Mouse (Mus musculus) E14TG2a.4 (cell line): ENCODE results near the gene Tmem167b.
"Not testable (repeated sequence)": the region's sequence is repeated elsewhere in the genome, so short reads cannot be mapped to it uniquely, and the experiment has no call there.

Experiments used
- H3K27me3 ChIP-seq: 2 replicates; pipeline ENCODE4 v1.6.1; 2014; ENCODE audit warnings: low read length, control low read depth; ENCODE audit not compliant: insufficient read depth
- H3K36me3 ChIP-seq: 2 replicates; pipeline ENCODE4 v1.6.1; 2014; ENCODE audit warnings: low read length, control low read depth; ENCODE audit not compliant: insufficient read depth
- H3K4me1 ChIP-seq: replicated peaks from 2 replicates; pipeline ENCODE4 v1.6.1; 2014; ENCODE audit warnings: low read depth, low read length, control low read depth
- H3K4me3 ChIP-seq: replicated peaks from 2 replicates; pipeline ENCODE4 v1.5.1; 2014; ENCODE audit warnings: mild to moderate bottlenecking, low read length
- H3K9me3 ChIP-seq: 2 replicates; pipeline ENCODE4 v1.6.1; 2014; ENCODE audit warnings: low read length, control low read depth
- CTCF ChIP-seq: conservative IDR thresholded peaks from 2 replicates; pipeline ENCODE4 v1.5.1; 2014; ENCODE audit warnings: low read length
- NANOG ChIP-seq: IDR thresholded peaks from 2 replicates; pipeline ENCODE4 v1.6.1; 2014; ENCODE audit warnings: borderline replicate concordance, low read length, mixed read lengths
- POU5F1 ChIP-seq: IDR thresholded peaks from 2 replicates; pipeline ENCODE4 v1.6.1; 2014; ENCODE audit warnings: low read length, borderline replicate concordance

The Tmem167b gene

GRCm38 (mm10) chr3:108571443-108572294, 9.4 kb upstream of the Tmem167b start, which contains the start of gene Taf13:
Taf13 (plus strand) TSS chr3:108571698.
- no peaks in the 10 kb centered on the region for H3K27me3 ChIP-seq
- TF ChIP-seq CTCF (no peak), NANOG (no peak), POU5F1 (no peak)
- H3K4me3 ChIP-seq, result peak within 1 kb of the TSS; percentile 91
- peaks cover 51% of the 10 kb centered on the region for H3K4me1 ChIP-seq
- H3K36me3 ChIP-seq, result peaks cover 22% of the 10 kb centered on the region
- peaks cover 7% of the 10 kb centered on the region for H3K9me3 ChIP-seq

DNA sequence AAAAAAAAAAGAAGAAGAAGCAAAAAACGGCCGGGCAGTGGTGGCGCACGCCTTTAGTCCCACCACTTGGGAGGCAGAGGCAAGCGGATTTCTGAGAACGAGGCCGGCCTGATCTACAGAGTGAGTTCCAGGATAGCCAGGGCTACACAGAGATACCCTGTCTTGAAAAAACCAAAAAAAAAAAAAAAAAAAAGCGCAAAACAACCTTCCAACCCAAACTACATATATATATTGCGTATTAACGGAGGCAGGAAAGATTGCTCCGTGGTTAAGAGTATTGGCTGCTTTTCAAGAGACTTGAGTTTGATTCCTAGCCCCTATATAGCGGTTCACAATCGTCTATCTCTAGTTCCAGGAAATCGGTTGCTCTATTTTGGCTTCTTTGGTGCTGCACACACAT, 8.5 kb upstream of the Tmem167b start:
- TF ChIP-seq NANOG (no peak), POU5F1 (no peak), CTCF (no peak)
- Histone ChIP-seq H3K36me3 (peaks cover 22% of the 10 kb centered on the region), H3K4me1 (peaks cover 51% of the 10 kb centered on the region), H3K27me3 (no peaks in the 10 kb centered on the region), H3K4me3 (peak overlapping the region; percentile 91; the same call in 1 of the 2 replicates), H3K9me3 (peaks cover 9% of the 10 kb centered on the region)

- Histone ChIP-seq H3K9me3 (peaks cover 11% of the 10 kb centered on the region), H3K36me3 (peaks cover 12% of the 10 kb centered on the region; the same call in 1 of the 2 replicates), H3K4me1 (peaks cover 40% of the 10 kb centered on the region)
- H3K27me3 ChIP-seq, H3K4me3 ChIP-seq: not testable (repeated sequence)
Measured at GRCm38 (mm10) chr3:108569636-108570035, 7.4 kb upstream of the Tmem167b start.

- Histone ChIP-seq H3K27me3 (no peaks in the 10 kb centered on the region), H3K4me3 (no peak overlapping the region), H3K4me1 (peaks cover 35% of the 10 kb centered on the region), H3K36me3 (0 out of 2 replicates have a peak, but pooled peaks cover 4% of the 10 kb centered on the region), H3K9me3 (peaks cover 11% of the 10 kb centered on the region)
- TF ChIP-seq NANOG, result no peak
Measured at GRCm38 (mm10) chr3:108567990-108568877, 6.0 kb upstream of the Tmem167b start.

GRCm38 (mm10) chr3:108563309-108563708, 1.0 kb upstream of the Tmem167b start:
- peaks cover 4% of the 10 kb centered on the region for H3K9me3 ChIP-seq
- peaks cover 40% of the 10 kb centered on the region for H3K4me1 ChIP-seq
- H3K36me3 ChIP-seq, result peaks cover 22% of the 10 kb centered on the region
- TF ChIP-seq POU5F1, result no peak
- TF ChIP-seq CTCF, result peak; percentile 63
- H3K27me3 ChIP-seq, result no peaks in the 10 kb centered on the region
- H3K4me3 ChIP-seq, result peak overlapping the region; percentile 95

GRCm38 (mm10) chr3:108562777-108563271, 558 bp upstream of the Tmem167b start:
- H3K4me3 ChIP-seq, result peak overlapping the region; percentile 95
- peaks cover 38% of the 10 kb centered on the region for H3K4me1 ChIP-seq
- H3K27me3 ChIP-seq, result no peaks in the 10 kb centered on the region
- H3K36me3 ChIP-seq, result peaks cover 27% of the 10 kb centered on the region
- peaks cover 4% of the 10 kb centered on the region for H3K9me3 ChIP-seq
- TF ChIP-seq NANOG (no peak), POU5F1 (no peak), CTCF (no peak)

DNA sequence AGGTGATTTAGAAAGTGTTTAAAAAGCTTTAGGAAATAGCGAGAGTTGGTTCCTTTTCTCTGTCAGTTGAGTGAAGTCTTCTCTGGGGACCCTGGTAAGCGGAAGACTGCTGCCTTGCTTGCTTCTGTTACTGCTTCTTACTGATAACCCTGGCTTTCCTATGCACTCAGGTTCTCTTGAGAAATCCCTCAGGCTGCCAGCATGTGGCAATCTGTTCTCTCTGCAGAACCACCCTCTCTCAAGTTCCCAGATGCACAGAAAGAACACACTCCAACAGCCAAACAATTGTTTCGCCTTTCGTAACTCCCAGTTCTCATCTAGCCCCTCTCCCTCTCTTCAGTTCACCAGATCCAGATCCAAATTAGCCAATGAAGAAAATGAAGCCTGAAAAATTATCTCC, 4.4 kb downstream of the Tmem167b start:
- H3K36me3 ChIP-seq, result peaks cover 35% of the 10 kb centered on the region

GRCm38 (mm10) chr3:108554587-108555312, 7.5 kb downstream of the Tmem167b start:
- peaks cover 20% of the 10 kb centered on the region for H3K4me1 ChIP-seq
- H3K27me3 ChIP-seq, result no peaks in the 10 kb centered on the region
- TF ChIP-seq POU5F1 (0 out of 2 replicates have a peak, but pooled peaks have one; percentile 25), NANOG (no peak), CTCF (peak; percentile 88)
- H3K4me3 ChIP-seq, result peak overlapping the region; percentile 91
- no peaks in the 10 kb centered on the region for H3K9me3 ChIP-seq
- H3K36me3 ChIP-seq, result peaks cover 28% of the 10 kb centered on the region

More for the DNA sequence above, 4.4 kb downstream of the Tmem167b start:
- no peak for TF ChIP-seq POU5F1
- no peak for TF ChIP-seq NANOG
- TF ChIP-seq CTCF, result no peak
- H3K9me3 ChIP-seq, result no peaks in the 10 kb centered on the region
- H3K4me1 ChIP-seq, result peaks cover 41% of the 10 kb centered on the region
- H3K4me3 ChIP-seq, result no peak overlapping the region
- H3K27me3 ChIP-seq, result no peaks in the 10 kb centered on the region
